Mouse (Mus musculus) CD8-positive naive resting alpha-beta T cell, adult 57 days (primary cell): Measurements from ENCODE around the gene Fam49a. TPM values are rescaled to one million over a fixed set of nuclear protein-coding genes. Genes with fewer than 3 reads are reported as not detected.

Source experiments
- total RNA-seq: library from RNA; stranded (reverse); gene quantifications from one replicate; pipeline ENCODE4 v1.2.4, GENCODE M21; 2023

Gene Fam49a
- total RNA-seq: 50.6 TPM

DNA sequence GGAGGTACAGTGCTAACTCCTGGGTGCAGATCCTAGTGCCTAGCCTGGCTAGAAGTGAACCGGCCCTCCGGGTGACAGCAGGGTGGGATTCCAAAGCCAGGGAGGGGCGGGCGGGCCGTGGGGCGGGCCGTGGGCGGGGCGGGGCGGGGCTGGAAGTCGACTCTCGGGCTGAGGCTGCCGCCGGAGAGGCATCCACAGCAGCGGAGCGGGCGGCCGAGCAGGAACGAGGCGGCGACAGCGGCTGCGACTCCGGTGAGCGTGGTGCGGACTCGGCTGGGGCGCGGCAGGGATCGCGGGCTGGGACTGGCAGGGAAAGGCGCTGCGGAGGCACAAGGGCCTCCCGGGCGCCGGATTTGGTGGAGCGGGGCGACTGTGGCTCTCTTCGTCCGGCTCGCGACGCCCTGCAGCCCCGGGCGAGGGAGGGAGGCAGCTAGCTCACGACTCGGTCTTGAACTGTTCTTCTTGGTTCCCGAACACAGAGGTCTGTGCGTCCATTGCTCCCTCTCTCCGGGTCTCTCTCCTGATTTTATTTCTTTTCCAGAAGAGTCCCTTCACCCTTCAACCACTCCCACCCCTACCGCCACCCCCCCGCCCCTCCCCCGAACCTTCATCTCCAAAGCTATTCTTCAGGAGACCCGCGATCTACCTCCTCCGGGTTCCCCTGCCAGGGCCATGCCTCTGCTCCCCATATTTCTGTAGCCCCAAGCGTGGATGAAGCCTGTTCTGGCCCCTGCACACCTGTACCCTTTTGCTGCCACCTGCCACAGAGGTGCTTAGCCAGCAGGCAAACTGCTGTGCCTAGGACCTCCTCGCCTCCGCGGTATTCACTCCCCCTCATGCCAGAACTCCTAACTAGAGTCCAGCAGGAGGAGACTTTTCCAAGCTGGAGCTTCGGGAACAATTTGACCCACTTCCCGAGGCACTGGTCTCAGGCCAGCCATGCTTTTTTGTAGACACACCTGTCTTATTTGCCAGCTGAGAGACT lies at the start of gene Fam49a:
Gene Fam49a, plus strand, starts transcription at position 153 of the 985 bp plus-strand sequence.

